Mouse (Mus musculus) forebrain, embryonic 11.5 days (tissue): ENCODE data around the gene Ffar1. TPM values are rescaled to one million over a fixed set of nuclear protein-coding genes. Genes with fewer than 3 reads are reported as not detected.

Source experiments
- ATAC-seq: fragments of 200-750 bp; cut with Nextera tagmentation; replicated peaks from 2 replicates; pipeline ENCODE4 v1.8.0; 2017; ENCODE audit warnings: moderate TSS enrichment; ENCODE audit not compliant: low FRiP score
- DNase-seq: peaks from one replicate; pipeline ENCODE4 v3.0.0-alpha.2; 2017; ENCODE audit warnings: low spot score
- H3K27ac ChIP-seq: fragments of 300-500 bp; sonication (generic); 2 replicates; pipeline ENCODE4 v1.5.1; 2014; ENCODE audit warnings: low read depth, low read length
- H3K27me3 ChIP-seq: fragments of 300-500 bp; sonication (generic); 2 replicates; pipeline ENCODE4 v1.6.1; 2014; ENCODE audit warnings: mild to moderate bottlenecking, low read length, mixed read lengths; ENCODE audit not compliant: control insufficient read depth, insufficient read depth
- H3K36me3 ChIP-seq: fragments of 300-500 bp; sonication (generic); 2 replicates; pipeline ENCODE4 v1.6.1; 2014; ENCODE audit warnings: mild to moderate bottlenecking, low read length, moderate library complexity, mixed read lengths; ENCODE audit not compliant: control insufficient read depth, insufficient read depth
- H3K4me1 ChIP-seq: fragments of 300-500 bp; sonication (generic); replicated peaks from 2 replicates; pipeline ENCODE4 v1.6.1; 2014; ENCODE audit warnings: low read length, mixed read lengths; ENCODE audit not compliant: control insufficient read depth, insufficient read depth
- H3K4me2 ChIP-seq: fragments of 300-500 bp; sonication (generic); 2 replicates; pipeline ENCODE4 v1.6.1; 2014; ENCODE audit warnings: low read depth, mild to moderate bottlenecking, low read length, moderate library complexity, mixed read lengths; ENCODE audit not compliant: severe bottlenecking
- H3K4me3 ChIP-seq: fragments of 300-500 bp; sonication (generic); 2 replicates; pipeline ENCODE4 v1.5.1; 2014; ENCODE audit warnings: low read depth, low read length
- H3K9ac ChIP-seq: fragments of 300-500 bp; sonication (generic); 2 replicates; pipeline ENCODE4 v1.6.1; 2014; ENCODE audit warnings: low read length
- H3K9me3 ChIP-seq: fragments of 300-500 bp; sonication (generic); 2 replicates; pipeline ENCODE4 v1.6.1; 2016; ENCODE audit warnings: low read length, mixed read lengths; ENCODE audit not compliant: control insufficient read depth
- WGBS: fragments of 180-500 bp; shearing (Covaris S2); extraction: QIAGEN DNeasy Blood & Tissue Kit; methylation state at CpG from one replicate; pipeline ENCODE4 v1.1.7; 2014; 5-methylcytosine and 5-hydroxymethylcytosine counted together
- polyA plus RNA-seq: library from polyadenylated mRNA; unstranded; fragments of >200 nt; fragmentation: Nextera tagmentation; extraction: Ambion mirVana; gene quantifications from 2 replicates; pipeline ENCODE4 v1.2.1, GENCODE M21; 2014

Ffar1 gene
- polyA plus RNA-seq, 1 experiment from 2014 or later: not detected

GRCm38 (mm10) chr7:30826660-30827059 is 34.7 kb downstream of the Ffar1 start:
- DNase-seq (no peak), ATAC-seq (no peak)
- no peaks in the 10 kb centered on the region for H3K36me3 ChIP-seq
- WGBS: 95% methylated on average over 10 of the region's 10 CpGs
- no peak overlapping the region for H3K9ac ChIP-seq
- no peaks in the 10 kb centered on the region for H3K4me1 ChIP-seq
- no peaks in the 10 kb centered on the region for H3K9me3 ChIP-seq
- no peak overlapping the region for H3K4me3 ChIP-seq
- H3K4me2 ChIP-seq: no peak overlapping the region
- no peaks in the 10 kb centered on the region for H3K27me3 ChIP-seq
- no peak overlapping the region for H3K27ac ChIP-seq

GRCm38 (mm10) chr7:30824306-30824705 is 37.1 kb downstream of the Ffar1 start:
- WGBS: 89% methylated on average over 3 of the region's 3 CpGs
- ATAC-seq (no peak), DNase-seq (no peak)
- H3K27ac ChIP-seq: no peak overlapping the region
- no peaks in the 10 kb centered on the region for H3K36me3 ChIP-seq
- H3K9ac ChIP-seq: no peak overlapping the region
- H3K27me3 ChIP-seq: no peaks in the 10 kb centered on the region
- no peaks in the 10 kb centered on the region for H3K4me1 ChIP-seq
- no peak overlapping the region for H3K4me2 ChIP-seq
- H3K4me3 ChIP-seq: no peak overlapping the region
- H3K9me3 ChIP-seq: no peaks in the 10 kb centered on the region

- no peak within 1 kb of the TSS for H3K4me2 ChIP-seq
- no peaks in the 10 kb centered on the region for H3K36me3 ChIP-seq
- ATAC-seq (no peak), DNase-seq (no peak)
- H3K4me1 ChIP-seq: no peaks in the 10 kb centered on the region
- WGBS: 92% methylated on average over 18 of the region's 18 CpGs
- no peaks in the 10 kb centered on the region for H3K9me3 ChIP-seq
- no peak within 1 kb of the TSS for H3K27ac ChIP-seq
- no peak within 1 kb of the TSS for H3K9ac ChIP-seq
- no peaks in the 10 kb centered on the region for H3K27me3 ChIP-seq
- no peak within 1 kb of the TSS for H3K4me3 ChIP-seq
Measured at GRCm38 (mm10) chr7:30823675-30824074, 37.7 kb downstream of the Ffar1 start, which contains the start of gene Ffar2. TSS of gene Ffar2 (minus strand) at chr7:30823775.

DNA sequence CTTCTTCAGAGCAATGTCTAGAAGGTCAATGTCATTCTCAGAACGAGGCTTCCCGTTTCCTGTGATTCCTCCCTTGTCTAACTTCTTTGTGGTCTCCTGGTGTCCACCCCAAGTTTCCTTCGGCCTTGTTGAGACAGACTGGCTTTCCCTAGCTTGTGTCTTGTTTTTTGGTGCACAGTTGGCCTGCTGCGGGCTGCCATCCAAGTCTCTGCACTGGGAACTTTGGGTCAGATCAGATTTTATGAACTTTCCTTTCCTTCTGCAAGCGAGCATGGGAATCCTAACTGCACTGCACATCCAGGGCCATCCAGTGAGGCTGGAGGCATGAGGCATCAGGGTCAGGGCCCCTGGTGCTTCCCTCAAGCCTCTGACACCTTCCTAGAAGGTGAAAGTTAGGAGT is 39.8 kb downstream of the Ffar1 start:
- Histone ChIP-seq H3K27ac (no peak overlapping the region), H3K4me1 (no peaks in the 10 kb centered on the region), H3K4me2 (no peak overlapping the region), H3K9ac (no peak overlapping the region), H3K4me3 (no peak overlapping the region), H3K36me3 (no peaks in the 10 kb centered on the region), H3K9me3 (no peaks in the 10 kb centered on the region), H3K27me3 (no peaks in the 10 kb centered on the region)
- WGBS: 80% methylated on average over 5 of the region's 5 CpGs
- DNase-seq (no peak), ATAC-seq (no peak)

- no peak overlapping the region for H3K27ac ChIP-seq
- H3K4me2 ChIP-seq: no peak overlapping the region
- 75% methylated on average over 6 of the region's 7 CpGs for WGBS
- no peaks in the 10 kb centered on the region for H3K36me3 ChIP-seq
- H3K9ac ChIP-seq: no peak overlapping the region
- no peaks in the 10 kb centered on the region for H3K9me3 ChIP-seq
- H3K4me1 ChIP-seq: no peaks in the 10 kb centered on the region
- no peak for DNase-seq
- H3K27me3 ChIP-seq: no peaks in the 10 kb centered on the region
- ATAC-seq: no peak
- H3K4me3 ChIP-seq: no peak overlapping the region
Measured at GRCm38 (mm10) chr7:30820854-30821445, 40.4 kb downstream of the Ffar1 start.

GRCm38 (mm10) chr7:30820131-30820530 is 41.2 kb downstream of the Ffar1 start:
- no peaks in the 10 kb centered on the region for H3K27me3 ChIP-seq
- ATAC-seq (no peak), DNase-seq (no peak)
- H3K9ac ChIP-seq: no peak overlapping the region
- no peak overlapping the region for H3K4me2 ChIP-seq
- H3K9me3 ChIP-seq: no peaks in the 10 kb centered on the region
- no peak overlapping the region for H3K27ac ChIP-seq
- H3K4me1 ChIP-seq: no peaks in the 10 kb centered on the region
- WGBS: 80% methylated on average over 6 of the region's 6 CpGs
- no peak overlapping the region for H3K4me3 ChIP-seq
- H3K36me3 ChIP-seq: no peaks in the 10 kb centered on the region

DNA sequence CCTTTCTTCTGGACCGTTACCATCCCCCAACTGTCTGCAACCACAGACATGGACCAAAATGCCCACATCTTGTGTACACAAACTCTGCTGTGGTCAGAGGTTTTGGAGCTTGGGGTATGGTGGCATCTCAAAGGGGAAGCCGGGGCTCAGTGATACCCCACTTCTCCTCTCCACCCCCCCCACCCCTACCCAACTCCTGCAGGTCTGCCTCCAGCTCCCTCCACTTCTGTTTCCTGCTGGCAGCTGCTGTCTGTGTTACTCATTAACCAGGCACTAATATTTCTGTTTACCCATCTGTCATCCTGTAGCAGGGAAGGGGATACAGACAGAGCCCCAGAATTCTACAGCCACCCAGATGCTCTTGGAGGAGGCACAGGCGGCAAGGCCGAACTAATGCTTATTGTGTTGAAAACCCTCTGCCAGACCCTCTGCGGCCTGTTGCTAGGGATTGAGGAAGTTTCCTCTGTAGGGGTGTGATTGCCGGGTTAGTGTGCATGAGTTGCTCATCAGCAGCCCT is 49.0 kb downstream of the Ffar1 start:
- H3K9me3 ChIP-seq: no peaks in the 10 kb centered on the region; the same call in 1 of the 2 replicates
- WGBS: 78% methylated on average over 6 of the region's 6 CpGs
- no peak for ATAC-seq
- H3K4me3 ChIP-seq: no peak overlapping the region
- no peak overlapping the region for H3K27ac ChIP-seq
- no peak overlapping the region for H3K4me2 ChIP-seq
- H3K27me3 ChIP-seq: no peaks in the 10 kb centered on the region
- H3K4me1 ChIP-seq: no peaks in the 10 kb centered on the region
- DNase-seq: no peak
- no peaks in the 10 kb centered on the region for H3K36me3 ChIP-seq
- no peak overlapping the region for H3K9ac ChIP-seq

DNA sequence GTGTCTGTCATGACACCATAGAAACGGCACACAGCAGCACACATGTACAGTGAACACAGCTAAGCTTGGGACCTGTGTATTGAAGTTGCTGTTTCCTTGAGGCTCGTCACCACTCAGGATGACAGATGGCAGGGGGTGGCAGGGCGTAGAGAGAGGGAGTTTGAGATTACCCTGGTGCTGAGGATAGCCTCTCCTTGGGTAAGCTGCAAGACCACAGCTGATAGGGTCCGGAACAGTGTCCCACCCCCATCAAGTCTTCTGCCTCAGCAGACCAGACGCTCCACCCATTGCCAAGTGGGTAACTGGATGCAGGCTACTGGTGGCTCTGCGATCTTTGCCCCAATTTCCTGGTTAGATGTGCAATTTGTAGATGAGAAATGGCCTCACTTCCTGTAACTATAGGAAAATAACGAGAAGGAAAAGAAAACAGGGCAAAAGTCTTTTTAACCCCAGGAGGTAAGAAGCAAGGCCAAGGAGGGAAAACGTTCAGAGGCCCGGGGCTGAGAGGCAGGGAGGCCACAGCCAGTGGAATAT is 49.5 kb downstream of the Ffar1 start:
- 73% methylated on average over 9 of the region's 9 CpGs for WGBS
- no peaks in the 10 kb centered on the region for H3K4me1 ChIP-seq
- no peak for DNase-seq
- no peak overlapping the region for H3K4me2 ChIP-seq
- no peaks in the 10 kb centered on the region for H3K36me3 ChIP-seq
- no peaks in the 10 kb centered on the region for H3K27me3 ChIP-seq
- H3K27ac ChIP-seq: no peak overlapping the region
- ATAC-seq: no peak
- no peaks in the 10 kb centered on the region; the same call in 1 of the 2 replicates for H3K9me3 ChIP-seq
- H3K9ac ChIP-seq: no peak overlapping the region
- H3K4me3 ChIP-seq: no peak overlapping the region

DNA sequence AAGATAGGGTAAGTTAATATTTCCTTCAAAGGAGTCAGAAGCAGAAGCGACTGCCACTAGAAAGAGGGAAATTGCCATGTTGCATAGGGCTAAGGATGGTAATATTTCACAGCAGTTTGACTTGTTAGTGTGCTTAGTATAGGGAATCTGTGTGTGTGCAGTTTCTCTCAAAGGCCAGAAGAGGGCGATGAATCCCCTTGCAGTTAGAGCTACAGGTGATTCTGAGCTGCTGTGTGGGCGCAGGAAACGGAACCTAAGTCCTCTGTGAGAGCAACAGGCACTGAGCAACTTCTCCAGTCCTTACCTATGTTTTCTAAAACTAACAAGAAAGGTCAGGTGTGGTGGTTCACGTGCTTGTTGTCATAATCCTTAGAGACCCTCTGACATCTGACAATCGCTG is 51.0 kb downstream of the Ffar1 start:
- no peak for DNase-seq
- no peaks in the 10 kb centered on the region; the same call in 1 of the 2 replicates for H3K9me3 ChIP-seq
- H3K9ac ChIP-seq: no peak overlapping the region
- H3K27ac ChIP-seq: no peak overlapping the region
- 53% methylated on average over 6 of the region's 6 CpGs for WGBS
- no peaks in the 10 kb centered on the region for H3K4me1 ChIP-seq
- ATAC-seq: no peak
- no peak overlapping the region for H3K4me3 ChIP-seq
- H3K4me2 ChIP-seq: no peak overlapping the region
- H3K36me3 ChIP-seq: no peaks in the 10 kb centered on the region
- no peaks in the 10 kb centered on the region for H3K27me3 ChIP-seq
